Mouse (Mus musculus) left cerebral cortex, postnatal 10 days (tissue): ENCODE measurements around the gene 4930524B15Rik. TPM values are rescaled to one million over a fixed set of nuclear protein-coding genes. Genes with fewer than 3 reads are reported as not detected.
A peak's percentile ranks its signal among the peaks of the same experiment; 100 is the strongest.
"Not testable (repeated sequence)": the region's sequence is repeated elsewhere in the genome, so short reads cannot be mapped to it uniquely, and the experiment has no call there.

ENCODE experiments used
- DNase-seq, 2 experiments: peaks; one replicate each; pipeline ENCODE4 v3.0.0; 2021 to 2022; ENCODE audit warnings: low spot score in 2 of 2, mixed read lengths in 1 of 2; ENCODE audit errors: extremely low spot score in 1 of 2
- intact Hi-C: fragments of 180-260 bp; cut with DNase I; formaldehyde crosslinking; loops from one replicate; pipeline ENCODE4 v1.15.1; 2025
- total RNA-seq, 2 experiments: library from RNA; stranded (reverse); gene quantifications; 2 replicates each; pipeline ENCODE4 v1.2.3; 2021

The 4930524B15Rik gene
- under 1 TPM in 1 of 2 experiments, not detected in 1; 0.17 TPM for total RNA-seq

- peak in 1 of 2 experiments; percentile 29 for DNase-seq
- intact Hi-C loops, result no loop called here
These were observed at the start of gene 4930524B15Rik for GRCm38 (mm10) chr11:31965256-31966134. 4930524B15Rik (plus strand) TSS chr11:31965592.

GRCm38 (mm10) chr11:31917769-31918168 lies 47.6 kb upstream of the 4930524B15Rik start:
- DNase-seq, result no peak
- intact Hi-C loops, result no loop called here

DNA sequence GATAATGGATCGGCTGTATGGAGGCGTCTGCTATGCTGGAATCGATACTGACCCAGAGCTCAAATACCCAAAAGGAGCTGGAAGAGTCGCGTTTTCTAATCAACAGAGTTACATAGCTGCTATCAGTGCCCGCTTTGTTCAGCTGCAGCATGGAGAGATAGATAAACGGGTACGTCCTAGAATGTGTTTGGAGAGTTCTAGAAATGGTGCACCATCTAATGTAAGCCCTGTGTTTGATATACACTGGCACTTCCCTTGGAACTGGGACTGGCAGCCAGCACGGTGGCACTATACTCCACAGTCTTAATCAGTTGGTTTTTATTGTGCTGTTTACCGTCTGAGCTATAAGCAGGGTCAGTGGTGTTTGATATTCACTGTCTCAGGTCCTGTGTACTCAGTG lies 35.3 kb upstream of the 4930524B15Rik start:
- DNase-seq, result no peak
- intact Hi-C loops, result no loop called here

DNA sequence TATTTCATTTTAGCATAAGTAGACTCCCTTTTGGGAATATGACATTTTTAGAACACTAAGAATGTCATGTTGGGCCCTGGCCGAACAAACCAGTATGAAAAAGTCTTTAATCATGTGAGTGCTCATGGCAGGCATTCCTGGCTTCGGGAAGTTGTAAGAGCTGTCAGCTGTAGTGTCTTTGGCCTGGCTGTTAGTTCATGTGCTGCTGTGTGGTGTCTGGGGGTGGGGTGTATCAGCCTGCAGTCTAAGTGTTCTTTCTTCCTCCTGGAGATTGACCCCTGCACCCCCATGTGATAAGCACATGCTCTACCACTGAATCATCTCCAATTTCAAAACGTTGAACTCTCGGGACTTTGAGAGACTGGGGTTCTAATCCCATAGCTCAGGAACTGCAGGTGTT lies 29.7 kb upstream of the 4930524B15Rik start:
- DNase-seq, result no peak
- intact Hi-C loops, result no loop called here

GRCm38 (mm10) chr11:31936910-31937525 lies 28.4 kb upstream of the 4930524B15Rik start:
- peak in 1 of 2 experiments; percentile 44 for DNase-seq
- intact Hi-C loops, result no loop called here

DNA sequence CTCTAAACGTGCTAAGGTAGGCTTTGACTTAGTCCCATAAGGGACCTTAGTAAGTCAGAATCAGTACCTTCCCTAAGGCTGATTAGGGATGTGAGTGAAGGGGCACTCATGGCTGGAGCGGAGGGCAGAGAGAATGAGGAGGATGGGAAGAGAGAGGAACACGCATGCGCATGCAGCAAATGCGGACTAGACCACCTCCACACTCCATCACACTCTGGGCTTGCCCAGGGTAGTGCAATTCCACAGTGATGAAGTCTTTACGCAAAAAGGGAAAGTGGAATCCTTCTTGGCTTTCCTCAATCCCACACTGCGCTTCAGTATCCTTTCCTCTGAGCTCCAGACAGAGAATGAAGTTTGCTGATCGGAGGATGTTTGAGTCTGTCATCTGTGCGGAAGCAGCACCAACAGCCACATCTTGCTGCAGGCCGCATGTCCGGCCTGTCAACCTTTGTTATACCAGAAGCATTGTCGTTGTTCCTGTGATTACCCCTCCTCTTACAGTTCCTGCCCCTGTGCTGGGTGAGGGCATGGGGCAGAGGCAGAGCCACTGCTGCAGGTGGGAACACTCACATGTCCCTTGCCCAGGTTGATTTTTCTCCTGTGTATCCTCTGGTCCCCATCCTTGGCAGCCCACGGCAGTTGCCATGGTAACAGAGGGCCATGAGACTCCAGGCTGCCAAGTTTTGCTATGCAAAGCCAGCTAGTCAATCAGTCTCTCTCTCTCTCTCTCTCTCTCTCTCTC lies 24.3 kb upstream of the 4930524B15Rik start:
- peak; percentile 79 to 83 for DNase-seq
- intact Hi-C loops, result loop anchor here (10.0 kb wide), 1 partner anchor 696 kb away; no protein-coding TSS in a partner anchor

GRCm38 (mm10) chr11:31941640-31942638 lies 23.5 kb upstream of the 4930524B15Rik start:
- no peak for DNase-seq
- intact Hi-C loops, result loop anchor here (10.0 kb wide), 1 partner anchor 697 kb away; no protein-coding TSS in a partner anchor

- intact Hi-C loops, result loop anchor here (10.0 kb wide), 1 partner anchor 701 kb away; no protein-coding TSS in a partner anchor
These were observed 19.9 kb upstream of the 4930524B15Rik start for GRCm38 (mm10) chr11:31945471-31945870.

DNA sequence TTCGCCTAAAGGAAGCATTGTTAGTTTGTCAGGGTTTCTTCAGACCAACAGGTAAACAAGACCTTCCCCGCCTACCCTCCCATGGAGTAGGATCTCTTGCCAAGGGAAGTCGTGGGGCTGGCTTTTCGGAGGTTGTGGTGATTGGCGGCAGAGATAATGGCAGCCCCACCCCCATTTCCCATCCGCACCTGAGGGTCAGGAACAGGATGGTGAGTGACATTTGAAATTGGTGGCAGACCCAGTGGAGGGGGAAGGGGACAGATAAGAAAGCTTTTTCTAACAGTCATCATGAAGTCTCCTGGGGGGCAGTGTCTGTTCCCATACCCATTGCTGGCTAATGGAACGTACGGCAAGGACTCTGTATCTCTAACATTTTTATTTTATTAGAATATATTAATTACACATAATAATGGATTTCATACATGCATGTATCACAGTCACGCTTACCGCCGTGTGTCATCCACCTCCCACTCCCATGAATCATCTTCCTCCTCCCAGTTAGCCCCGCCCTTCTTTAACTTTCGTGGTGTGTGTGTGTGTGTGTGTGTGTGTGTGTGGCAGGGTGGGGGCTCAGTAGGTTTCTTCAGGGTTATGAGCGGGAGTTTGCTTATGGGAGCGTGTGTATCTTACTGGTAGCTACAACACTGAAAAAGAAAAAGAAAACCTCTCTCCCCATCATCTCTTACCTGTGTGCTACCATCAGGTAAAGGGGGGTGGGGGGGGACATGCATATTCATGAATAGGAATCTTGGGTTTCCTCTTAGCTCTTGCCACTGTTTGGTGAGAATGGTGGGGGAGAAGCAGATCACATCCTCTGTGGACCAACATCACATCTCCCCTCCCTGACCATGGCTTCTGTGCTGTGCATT lies 16.7 kb upstream of the 4930524B15Rik start:
- intact Hi-C loops, result loop anchor here (1.0 to 10.0 kb wide), 2 partner anchors 273 to 704 kb away; no protein-coding TSS in a partner anchor
- DNase-seq, result peak in 1 of 2 experiments; percentile 44

More at GRCm38 (mm10) chr11:31945471-31945870, 19.9 kb upstream of the 4930524B15Rik start:
- no peak for DNase-seq

- DNase-seq, result peak; percentile 72 to 85
- intact Hi-C loops, result loop anchor here (10.0 kb wide), 1 partner anchor 705 kb away; no protein-coding TSS in a partner anchor
These were observed 16.0 kb upstream of the 4930524B15Rik start for GRCm38 (mm10) chr11:31949331-31949785.

- no peak for DNase-seq
- intact Hi-C loops, result no loop called here
These were observed 5.3 kb upstream of the 4930524B15Rik start for GRCm38 (mm10) chr11:31960071-31960470.

GRCm38 (mm10) chr11:31963993-31964392 lies 1.4 kb upstream of the 4930524B15Rik start:
- intact Hi-C loops, result no loop called here

DNA sequence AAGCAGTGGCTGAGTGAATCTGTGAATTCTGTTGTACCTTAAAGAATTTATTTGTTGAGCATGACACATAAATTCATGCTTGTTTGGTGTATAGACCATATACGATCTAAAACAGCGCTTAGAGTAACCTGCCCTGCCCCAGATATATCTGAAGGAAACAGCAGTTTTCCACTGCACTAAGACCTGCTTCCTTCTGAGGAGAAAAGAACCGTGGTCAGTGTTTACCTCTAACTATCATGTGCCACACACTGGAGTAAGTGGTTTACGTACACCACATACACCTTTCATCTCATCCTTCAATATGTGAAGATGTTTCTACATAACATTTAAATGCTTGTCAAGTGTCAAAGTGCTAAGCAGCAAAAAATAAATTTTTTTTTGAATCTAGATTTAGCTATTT lies 8.7 kb downstream of the 4930524B15Rik start:
- intact Hi-C loops, result no loop called here
- no peak for DNase-seq

More at GRCm38 (mm10) chr11:31963993-31964392, 1.4 kb upstream of the 4930524B15Rik start:
- DNase-seq, result no peak

DNA sequence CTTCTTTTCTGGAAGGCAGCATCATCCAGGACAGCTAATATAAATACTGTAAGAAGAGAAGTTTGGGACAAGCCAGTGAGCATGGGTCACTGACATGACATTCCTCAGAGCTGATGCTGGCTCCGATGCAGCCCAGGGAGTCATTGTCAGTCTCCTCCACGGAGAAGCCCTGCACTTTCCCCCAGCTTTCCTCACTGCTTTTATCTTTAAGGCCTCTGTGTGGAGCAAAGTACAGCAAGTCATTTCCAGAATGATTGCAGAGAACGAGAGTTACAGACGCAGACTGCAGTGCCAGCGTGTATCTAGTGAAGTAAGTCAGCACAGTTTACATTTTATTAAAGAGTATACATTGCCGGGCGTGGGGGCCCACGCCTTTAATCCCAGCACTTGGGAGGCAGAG lies 9.4 kb downstream of the 4930524B15Rik start:
- intact Hi-C loops, result no loop called here
- no peak for DNase-seq

DNA sequence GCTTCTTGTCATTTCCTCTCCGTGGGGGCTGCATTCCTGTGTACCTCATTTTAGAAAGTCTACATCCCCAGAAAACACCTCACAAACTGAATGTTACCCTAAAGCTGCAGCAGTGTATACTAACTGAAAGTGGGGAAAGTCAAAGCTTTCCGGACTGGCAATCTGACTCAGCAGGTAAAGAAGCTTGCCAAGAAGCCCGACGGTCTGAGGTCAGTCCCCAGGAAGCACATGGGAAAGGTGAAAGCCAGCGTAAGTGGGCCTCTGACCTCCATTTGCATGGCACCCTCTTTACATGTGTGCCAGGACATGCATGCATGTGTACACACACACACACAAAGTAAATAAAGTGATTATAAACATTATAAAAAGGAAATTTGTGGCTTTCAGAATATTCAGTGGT lies 10.3 kb downstream of the 4930524B15Rik start:
- intact Hi-C loops, result no loop called here

DNA sequence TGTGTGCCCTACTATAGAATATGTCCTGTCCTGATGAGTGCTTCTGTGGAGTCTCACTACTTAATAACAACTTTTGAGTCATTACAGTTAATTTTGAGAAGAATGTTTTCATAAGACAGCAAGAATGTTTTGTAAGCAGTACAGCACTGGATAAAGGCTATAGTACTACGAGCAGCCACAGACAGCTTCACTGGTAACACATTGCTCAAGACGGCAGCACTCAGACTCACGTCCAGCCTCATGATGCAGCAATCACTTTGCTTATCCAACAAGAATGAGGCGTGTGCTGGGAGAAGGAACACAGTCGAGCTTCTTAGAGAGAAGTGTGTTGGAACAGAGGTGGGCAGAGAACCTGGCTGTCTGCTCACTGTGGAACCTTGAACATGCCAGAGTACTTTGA lies 10.7 kb downstream of the 4930524B15Rik start:
- intact Hi-C loops, result no loop called here
- no peak for DNase-seq

More for the DNA sequence above, 10.3 kb downstream of the 4930524B15Rik start:
- no peak for DNase-seq

DNA sequence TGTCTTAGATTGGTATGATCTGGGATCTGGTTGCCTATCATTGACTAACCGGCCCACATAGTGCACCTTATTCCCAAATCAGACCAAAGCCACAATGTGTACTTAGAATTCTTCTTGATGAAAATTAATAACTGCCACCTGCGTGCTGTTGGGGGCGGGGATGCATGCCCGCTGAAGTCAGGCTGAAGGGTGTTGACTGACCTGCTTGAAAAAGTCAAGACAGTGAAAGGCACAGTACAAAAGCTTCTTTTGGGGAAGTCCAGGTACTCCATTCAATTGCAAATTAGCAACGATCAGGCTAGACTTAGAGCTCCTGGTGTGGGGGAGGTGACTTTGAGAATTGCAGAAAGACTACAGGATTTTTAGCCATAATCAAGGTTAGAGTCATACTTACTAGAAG lies 14.7 kb downstream of the 4930524B15Rik start:
- intact Hi-C loops, DNase-seq: not testable (repeated sequence)
